Mouse (Mus musculus): ENCODE results near the gene Pdlim4. TPM values are rescaled to one million over a fixed set of nuclear protein-coding genes. Genes with fewer than 3 reads are reported as not detected.
"Not testable (repeated sequence)": the region's sequence is repeated elsewhere in the genome, so short reads cannot be mapped to it uniquely, and the experiment has no call there.

Gene Pdlim4
- polyA plus RNA-seq, 1 experiment: 3.7 TPM

- 4% methylated on average over 6 of the region's 6 CpGs for WGBS
- TF ChIP-seq POLR2A (IDR thresholded peaks at IDR 0.05; ENCODE audit: borderline replicate concordance, control insufficient read depth, low read depth, low read length): no peak
- TF ChIP-seq CTCF (IDR thresholded peaks at IDR 0.05; ENCODE audit: control insufficient read depth, insufficient read depth, low read length): no peak
- no peak overlapping the region for H3K27ac ChIP-seq (ENCODE audit: control insufficient read depth, insufficient read depth, low read depth, low read length, poor library complexity)
- H3K4me3 ChIP-seq (replicated peaks; ENCODE audit: control insufficient read depth, low read depth, low read length): no peak overlapping the region
- H3K4me1 ChIP-seq (ENCODE audit: control insufficient read depth, insufficient read depth, low read length): no peaks in the 10 kb centered on the region
Observed at GRCm38 (mm10) chr11:54054257-54054656, 14.6 kb downstream of the Pdlim4 start.

GRCm38 (mm10) chr11:54053090-54053489 is 15.7 kb downstream of the Pdlim4 start:
- Histone ChIP-seq H3K4me1 (ENCODE audit: control insufficient read depth, insufficient read depth, low read length) (no peaks in the 10 kb centered on the region), H3K4me3 (replicated peaks; ENCODE audit: control insufficient read depth, low read depth, low read length) (no peak overlapping the region), H3K27ac (ENCODE audit: control insufficient read depth, insufficient read depth, low read depth, low read length, poor library complexity) (no peak overlapping the region)
- 39% methylated on average over 7 of the region's 7 CpGs for WGBS
- TF ChIP-seq CTCF (IDR thresholded peaks at IDR 0.05; ENCODE audit: control insufficient read depth, insufficient read depth, low read length) (no peak), POLR2A (IDR thresholded peaks at IDR 0.05; ENCODE audit: borderline replicate concordance, control insufficient read depth, low read depth, low read length) (no peak)

GRCm38 (mm10) chr11:54052128-54052527 is 16.7 kb downstream of the Pdlim4 start:
- WGBS: 88% methylated on average over 5 of the region's 5 CpGs
- H3K4me3 ChIP-seq (replicated peaks; ENCODE audit: control insufficient read depth, low read depth, low read length): no peak overlapping the region
- H3K27ac ChIP-seq (ENCODE audit: control insufficient read depth, insufficient read depth, low read depth, low read length, poor library complexity): no peak overlapping the region
- TF ChIP-seq CTCF (IDR thresholded peaks at IDR 0.05; ENCODE audit: control insufficient read depth, insufficient read depth, low read length) (no peak), POLR2A (IDR thresholded peaks at IDR 0.05; ENCODE audit: borderline replicate concordance, control insufficient read depth, low read depth, low read length) (no peak)
- no peaks in the 10 kb centered on the region for H3K4me1 ChIP-seq (ENCODE audit: control insufficient read depth, insufficient read depth, low read length)

- H3K4me3 ChIP-seq (replicated peaks; ENCODE audit: control insufficient read depth, low read depth, low read length): no peak overlapping the region
- no peak overlapping the region for H3K27ac ChIP-seq (ENCODE audit: control insufficient read depth, insufficient read depth, low read depth, low read length, poor library complexity)
- H3K4me1 ChIP-seq (ENCODE audit: control insufficient read depth, insufficient read depth, low read length): no peaks in the 10 kb centered on the region
- TF ChIP-seq CTCF (IDR thresholded peaks at IDR 0.05; ENCODE audit: control insufficient read depth, insufficient read depth, low read length) (no peak), POLR2A (IDR thresholded peaks at IDR 0.05; ENCODE audit: borderline replicate concordance, control insufficient read depth, low read depth, low read length) (no peak)
- WGBS: 81% methylated on average over 7 of the region's 7 CpGs
Observed at GRCm38 (mm10) chr11:54051161-54051560, 17.7 kb downstream of the Pdlim4 start.

- H3K4me3 ChIP-seq (replicated peaks; ENCODE audit: control insufficient read depth, low read depth, low read length): no peak overlapping the region
- no peak overlapping the region for H3K27ac ChIP-seq (ENCODE audit: control insufficient read depth, insufficient read depth, low read depth, low read length, poor library complexity)
- no peaks in the 10 kb centered on the region for H3K4me1 ChIP-seq (ENCODE audit: control insufficient read depth, insufficient read depth, low read length)
- WGBS: 73% methylated on average over 2 of the region's 2 CpGs
- TF ChIP-seq POLR2A (IDR thresholded peaks at IDR 0.05; ENCODE audit: borderline replicate concordance, control insufficient read depth, low read depth, low read length) (no peak), CTCF (IDR thresholded peaks at IDR 0.05; ENCODE audit: control insufficient read depth, insufficient read depth, low read length) (no peak)
Observed at GRCm38 (mm10) chr11:54050205-54050604, 18.6 kb downstream of the Pdlim4 start.

- WGBS: 90% methylated on average over 6 of the region's 6 CpGs
- TF ChIP-seq POLR2A (IDR thresholded peaks at IDR 0.05; ENCODE audit: borderline replicate concordance, control insufficient read depth, low read depth, low read length): no peak
- Histone ChIP-seq H3K4me3 (replicated peaks; ENCODE audit: control insufficient read depth, low read depth, low read length) (no peak overlapping the region), H3K27ac (ENCODE audit: control insufficient read depth, insufficient read depth, low read depth, low read length, poor library complexity) (no peak overlapping the region), H3K4me1 (ENCODE audit: control insufficient read depth, insufficient read depth, low read length) (no peaks in the 10 kb centered on the region)
Observed at GRCm38 (mm10) chr11:54040676-54041075, 28.1 kb downstream of the Pdlim4 start.

GRCm38 (mm10) chr11:54032872-54033271 is 35.9 kb downstream of the Pdlim4 start:
- WGBS: 90% methylated on average over 1 of the region's 3 CpGs
- H3K27ac ChIP-seq (ENCODE audit: control insufficient read depth, insufficient read depth, low read depth, low read length, poor library complexity); H3K4me3 ChIP-seq (replicated peaks; ENCODE audit: control insufficient read depth, low read depth, low read length); H3K4me1 ChIP-seq (ENCODE audit: control insufficient read depth, insufficient read depth, low read length): not testable (repeated sequence)

GRCm38 (mm10) chr11:54028997-54029396 is 39.8 kb downstream of the Pdlim4 start:
- no peak for TF ChIP-seq CTCF (IDR thresholded peaks at IDR 0.05; ENCODE audit: control insufficient read depth, insufficient read depth, low read length)
- Histone ChIP-seq H3K4me3 (replicated peaks; ENCODE audit: control insufficient read depth, low read depth, low read length) (peak overlapping the region; percentile 96), H3K27ac (ENCODE audit: control insufficient read depth, insufficient read depth, low read depth, low read length, poor library complexity) (peak overlapping the region; percentile 94), H3K4me1 (ENCODE audit: control insufficient read depth, insufficient read depth, low read length) (no peaks in the 10 kb centered on the region; the same call in 1 of the 2 replicates)
- 16% methylated on average over 4 of the region's 4 CpGs for WGBS

- no peaks in the 10 kb centered on the region; the same call in 1 of the 2 replicates for H3K4me1 ChIP-seq (ENCODE audit: control insufficient read depth, insufficient read depth, low read length)
- TF ChIP-seq CTCF (IDR thresholded peaks at IDR 0.05; ENCODE audit: control insufficient read depth, insufficient read depth, low read length) (peak; percentile 22; the same call in 1 of the 2 replicates), POLR2A (IDR thresholded peaks at IDR 0.05; ENCODE audit: borderline replicate concordance, control insufficient read depth, low read depth, low read length) (no peak; the same call in none of the 2 replicates)
- peak within 1 kb of the TSS; percentile 96 for H3K4me3 ChIP-seq (replicated peaks; ENCODE audit: control insufficient read depth, low read depth, low read length)
- WGBS: 2% methylated on average over 61 of the region's 61 CpGs
- peak within 1 kb of the TSS; percentile 94 for H3K27ac ChIP-seq (ENCODE audit: control insufficient read depth, insufficient read depth, low read depth, low read length, poor library complexity)
Observed at GRCm38 (mm10) chr11:54028044-54028951, 40.5 kb downstream of the Pdlim4 start, which contains the start of gene Slc22a4. Gene Slc22a4 (minus strand): TSS chr11:54028090.
